Mouse (Mus musculus): ENCODE measurements around the gene Slc35a1.

The Slc35a1 gene

GRCm38 (mm10) chr4:34653179-34653578 is 34.1 kb downstream of the Slc35a1 start:
- no peak for DNase-seq (ENCODE audit: low spot score in 2 of 2)

GRCm38 (mm10) chr4:34644779-34645178 is 42.5 kb downstream of the Slc35a1 start:
- no peak for DNase-seq (ENCODE audit: low spot score in 2 of 2)

GRCm38 (mm10) chr4:34640731-34641130 is 46.5 kb downstream of the Slc35a1 start:
- no peak for DNase-seq (ENCODE audit: low spot score in 2 of 2)

GRCm38 (mm10) chr4:34639745-34640364 is 47.4 kb downstream of the Slc35a1 start:
- DNase-seq (ENCODE audit: low spot score in 2 of 2): no peak

GRCm38 (mm10) chr4:34637851-34638250 is 49.4 kb downstream of the Slc35a1 start:
- no peak for DNase-seq (ENCODE audit: low spot score in 2 of 2)

GRCm38 (mm10) chr4:34637386-34637785 is 49.9 kb downstream of the Slc35a1 start:
- DNase-seq (ENCODE audit: low spot score in 2 of 2): no peak

GRCm38 (mm10) chr4:34636036-34636435 is 51.2 kb downstream of the Slc35a1 start:
- DNase-seq (ENCODE audit: low spot score in 2 of 2): no peak

GRCm38 (mm10) chr4:34634129-34634528 is 53.1 kb downstream of the Slc35a1 start:
- DNase-seq (ENCODE audit: low spot score in 2 of 2): no peak

GRCm38 (mm10) chr4:34629956-34630355 is 57.3 kb downstream of the Slc35a1 start:
- DNase-seq (ENCODE audit: low spot score in 2 of 2): no peak

- no peak for DNase-seq (ENCODE audit: low spot score in 2 of 2)
Measured at GRCm38 (mm10) chr4:34626401-34626800, 60.8 kb downstream of the Slc35a1 start.

GRCm38 (mm10) chr4:34625556-34625955 is 61.7 kb downstream of the Slc35a1 start:
- DNase-seq (ENCODE audit: low spot score in 2 of 2): no peak

- no peak for DNase-seq (ENCODE audit: low spot score in 2 of 2)
Measured at GRCm38 (mm10) chr4:34616146-34616545, 71.1 kb downstream of the Slc35a1 start.

GRCm38 (mm10) chr4:34615303-34615702 is 71.9 kb downstream of the Slc35a1 start:
- DNase-seq (ENCODE audit: low spot score in 2 of 2): peak in 1 of 2 experiments; percentile 37

GRCm38 (mm10) chr4:34614630-34615094 is 72.6 kb downstream of the Slc35a1 start, which contains the start of the genes Orc3 and Rars2:
Gene Orc3, minus strand, starts transcription at chr4:34614944.
Gene Rars2, plus strand, starts transcription at chr4:34614957.
- DNase-seq (ENCODE audit: low spot score in 2 of 2): peak; percentile 94 to 95

- peak; percentile 29 to 39 for DNase-seq (ENCODE audit: low spot score in 2 of 2)
Measured at GRCm38 (mm10) chr4:34613571-34614145, 73.6 kb downstream of the Slc35a1 start.

Measured in right cerebral cortex, postnatal 10 days (tissue).